Mouse (Mus musculus) liver, embryonic 11.5 days (tissue): Measurements from ENCODE around the gene Gnl3. TPM values are rescaled to one million over a fixed set of nuclear protein-coding genes. Genes with fewer than 3 reads are reported as not detected.

ENCODE experiments used
- ATAC-seq: fragments of 200-750 bp; cut with Nextera tagmentation; replicated peaks from 2 replicates; pipeline ENCODE4 v1.8.0; 2017; ENCODE audit warnings: moderate number of reproducible peaks, mild to moderate bottlenecking, moderate TSS enrichment, moderate library complexity; ENCODE audit not compliant: low FRiP score
- DNase-seq: peaks from one replicate; pipeline ENCODE4 v3.0.0-alpha.2; 2017; ENCODE audit warnings: low spot score
- H3K27ac ChIP-seq: fragments of 300-500 bp; sonication (generic); 2 replicates; pipeline ENCODE4 v1.5.1; 2014; ENCODE audit warnings: mild to moderate bottlenecking, low read depth, low read length, control low read depth
- H3K27me3 ChIP-seq: fragments of 300-500 bp; sonication (generic); replicated peaks from 2 replicates; pipeline ENCODE4 v1.6.1; 2014; ENCODE audit warnings: low read length, mixed read lengths; ENCODE audit not compliant: control insufficient read depth, insufficient read depth
- H3K36me3 ChIP-seq: fragments of 300-500 bp; sonication (generic); 2 replicates; pipeline ENCODE4 v1.6.1; 2014; ENCODE audit warnings: mild to moderate bottlenecking, low read length, moderate library complexity, mixed read lengths; ENCODE audit not compliant: control insufficient read depth, insufficient read depth
- H3K4me1 ChIP-seq: fragments of 300-500 bp; sonication (generic); replicated peaks from 2 replicates; pipeline ENCODE4 v1.6.1; 2014; ENCODE audit warnings: low read length, mixed read lengths; ENCODE audit not compliant: control insufficient read depth, insufficient read depth
- H3K4me2 ChIP-seq: fragments of 300-500 bp; sonication (generic); 2 replicates; pipeline ENCODE4 v1.6.1; 2014; ENCODE audit warnings: mild to moderate bottlenecking, control low read depth, moderate library complexity
- H3K4me3 ChIP-seq: fragments of 300-500 bp; sonication (generic); 2 replicates; pipeline ENCODE4 v1.5.1; 2014; ENCODE audit warnings: low read depth, low read length, control low read depth
- H3K9ac ChIP-seq: fragments of 300-500 bp; sonication (generic); 2 replicates; pipeline ENCODE4 v1.6.1; 2014; ENCODE audit warnings: low read depth, low read length, control low read depth
- H3K9me3 ChIP-seq: fragments of 300-500 bp; sonication (generic); 2 replicates; pipeline ENCODE4 v1.6.1; 2016; ENCODE audit warnings: low read length, inconsistent platforms, mixed read lengths; ENCODE audit not compliant: control insufficient read depth
- WGBS: fragments of 180-500 bp; shearing (Covaris S2); extraction: QIAGEN DNeasy Blood & Tissue Kit; methylation state at CpG from one replicate; pipeline ENCODE4 v1.1.7; 2014; 5-methylcytosine and 5-hydroxymethylcytosine counted together
- polyA plus RNA-seq: library from polyadenylated mRNA; unstranded; fragments of >200 nt; fragmentation: Nextera tagmentation; extraction: Ambion mirVana; gene quantifications from 2 replicates; pipeline ENCODE4 v1.2.1, GENCODE M21; 2014

The Gnl3 gene
- 265 and 268 TPM in 2 replicates for polyA plus RNA-seq

GRCm38 (mm10) chr14:31018860-31019291, at the start of gene Gnl3, which contains the start of gene Pbrm1:
TSS of gene Gnl3 (minus strand) at chr14:31019152.
TSS of gene Pbrm1 (plus strand) at chr14:31019138.
- H3K9ac ChIP-seq: peak within 1 kb of the TSS; percentile 81
- peak within 1 kb of the TSS; percentile 60 for H3K4me3 ChIP-seq
- peaks cover 29% of the 10 kb centered on the region for H3K4me1 ChIP-seq
- H3K27me3 ChIP-seq: no peaks in the 10 kb centered on the region
- peaks cover 36% of the 10 kb centered on the region for H3K36me3 ChIP-seq
- DNase-seq: peak; percentile 98
- peak; percentile 83 for ATAC-seq
- no peaks in the 10 kb centered on the region for H3K9me3 ChIP-seq
- H3K27ac ChIP-seq: peak within 1 kb of the TSS; percentile 97
- peak within 1 kb of the TSS; percentile 91 for H3K4me2 ChIP-seq
- under 1% methylated on average over 39 of the region's 53 CpGs for WGBS

- ATAC-seq: no peak
- H3K27ac ChIP-seq: no peak overlapping the region
- H3K4me3 ChIP-seq: no peak overlapping the region
- 68% methylated on average over 1 of the region's 1 CpGs for WGBS
- no peak for DNase-seq
- no peaks in the 10 kb centered on the region for H3K4me1 ChIP-seq
- H3K9ac ChIP-seq: no peak overlapping the region
- peaks cover 19% of the 10 kb centered on the region for H3K36me3 ChIP-seq
- no peaks in the 10 kb centered on the region for H3K27me3 ChIP-seq
- H3K4me2 ChIP-seq: no peak overlapping the region
- no peaks in the 10 kb centered on the region for H3K9me3 ChIP-seq
These were observed 43.3 kb upstream of the Gnl3 start for GRCm38 (mm10) chr14:31062277-31062676.

DNA sequence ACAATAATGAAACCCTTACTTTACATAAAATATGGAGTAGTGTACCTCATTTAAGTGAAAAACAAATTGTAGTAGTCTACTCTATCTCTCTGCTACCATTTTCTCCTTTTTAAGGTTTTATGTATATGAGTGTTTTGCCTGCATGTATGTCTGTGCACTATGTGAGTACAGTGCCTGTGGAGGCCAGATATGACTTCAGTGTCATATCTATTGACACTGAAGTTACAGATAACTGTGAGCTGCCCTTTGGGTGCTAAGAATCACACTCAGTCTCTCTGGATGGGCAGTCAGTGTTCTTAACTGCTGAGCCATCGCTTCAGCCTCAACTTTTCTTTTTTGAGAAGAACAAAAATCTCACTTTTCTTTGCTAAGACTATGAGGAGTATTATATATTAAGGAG, 26.9 kb upstream of the Gnl3 start:
- Histone ChIP-seq H3K9me3 (no peaks in the 10 kb centered on the region), H3K4me2 (no peak overlapping the region; the same call in 1 of the 2 replicates), H3K36me3 (peaks cover 23% of the 10 kb centered on the region), H3K4me3 (no peak overlapping the region), H3K27me3 (no peaks in the 10 kb centered on the region), H3K9ac (no peak overlapping the region), H3K27ac (no peak overlapping the region), H3K4me1 (peaks cover 12% of the 10 kb centered on the region)
- WGBS: 60% methylated on average over 1 of the region's 1 CpGs
- no peak for DNase-seq
- peak; percentile 99 for ATAC-seq

DNA sequence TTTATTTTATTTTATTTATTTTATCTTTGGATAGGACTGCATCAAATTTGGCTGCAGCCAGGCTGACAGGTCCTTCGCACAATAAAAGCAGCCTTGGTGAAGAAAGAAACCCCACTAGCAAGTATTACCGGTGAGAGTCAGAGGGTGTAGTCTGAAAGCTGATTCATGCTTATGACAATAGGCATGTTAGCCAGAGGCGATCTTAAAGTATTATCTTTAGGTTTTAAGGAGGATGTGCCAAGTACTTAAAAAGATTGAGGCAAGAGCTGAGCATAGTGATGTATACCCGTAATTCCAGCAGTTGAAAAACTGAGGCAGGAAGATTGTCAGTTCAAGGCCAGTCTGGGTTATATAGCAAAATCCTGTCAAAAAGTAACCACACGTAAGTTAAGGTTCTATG, 26.3 kb upstream of the Gnl3 start:
- WGBS: 75% methylated on average over 5 of the region's 5 CpGs
- peaks cover 12% of the 10 kb centered on the region for H3K4me1 ChIP-seq
- H3K27me3 ChIP-seq: no peaks in the 10 kb centered on the region
- ATAC-seq (0 out of 2 replicates have a peak, but pooled peaks have one; percentile 37), DNase-seq (no peak)
- peak overlapping the region; percentile 90 for H3K27ac ChIP-seq
- H3K36me3 ChIP-seq: peaks cover 23% of the 10 kb centered on the region
- no peak overlapping the region for H3K4me3 ChIP-seq
- H3K4me2 ChIP-seq: peak overlapping the region; percentile 30; the same call in 1 of the 2 replicates
- no peaks in the 10 kb centered on the region for H3K9me3 ChIP-seq
- H3K9ac ChIP-seq: no peak overlapping the region

DNA sequence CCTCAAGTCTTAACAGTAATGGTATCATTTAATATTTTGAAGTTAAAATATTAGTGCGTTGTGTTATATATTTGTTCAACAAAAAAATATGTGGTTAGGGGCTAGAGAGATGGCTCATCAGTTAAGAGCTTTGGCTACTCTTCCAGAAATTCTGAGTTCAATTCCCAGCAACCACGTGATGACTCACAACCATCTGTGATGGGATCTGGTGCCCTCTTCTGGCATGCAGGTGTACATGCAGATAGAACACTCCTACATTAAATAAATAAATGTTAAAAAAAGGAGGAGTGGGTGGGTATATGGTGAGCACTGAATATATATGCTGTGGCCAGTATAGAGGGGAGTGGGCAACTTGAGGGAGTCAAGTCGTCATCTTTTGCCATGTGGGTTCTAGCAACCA, 6.8 kb upstream of the Gnl3 start:
- Histone ChIP-seq H3K9me3 (no peaks in the 10 kb centered on the region), H3K36me3 (peaks cover 36% of the 10 kb centered on the region), H3K4me1 (peaks cover 8% of the 10 kb centered on the region), H3K27ac (no peak overlapping the region), H3K4me3 (no peak overlapping the region), H3K4me2 (no peak overlapping the region), H3K9ac (no peak overlapping the region), H3K27me3 (no peaks in the 10 kb centered on the region)
- ATAC-seq (no peak), DNase-seq (no peak)
- WGBS: 77% methylated on average over 3 of the region's 3 CpGs

DNA sequence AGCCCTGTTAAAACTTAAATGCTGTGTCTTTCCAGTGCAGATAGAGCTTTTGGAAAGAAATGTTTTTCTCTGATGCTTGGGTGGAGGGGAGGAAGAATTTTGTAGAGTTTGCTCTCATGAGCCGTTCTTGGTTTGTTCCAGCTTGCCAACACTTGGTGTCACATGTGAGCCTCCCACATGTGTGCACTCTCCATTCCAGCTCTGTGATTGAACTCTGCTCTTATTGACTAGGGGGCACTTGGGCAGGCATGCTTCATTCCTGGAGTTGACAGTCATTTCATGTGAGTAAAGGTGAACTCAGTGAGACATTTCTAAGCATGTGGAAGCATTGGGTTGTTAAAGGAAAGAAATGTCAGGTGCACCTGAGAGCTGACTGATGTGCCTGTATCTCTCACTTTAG, 3.6 kb upstream of the Gnl3 start:
- ATAC-seq: no peak
- 52% methylated on average over 1 of the region's 1 CpGs for WGBS
- Histone ChIP-seq H3K4me1 (peaks cover 13% of the 10 kb centered on the region), H3K4me2 (no peak overlapping the region), H3K36me3 (peaks cover 27% of the 10 kb centered on the region), H3K27me3 (no peaks in the 10 kb centered on the region), H3K4me3 (no peak overlapping the region), H3K27ac (no peak overlapping the region), H3K9ac (no peak overlapping the region), H3K9me3 (no peaks in the 10 kb centered on the region)
- DNase-seq: no peak

GRCm38 (mm10) chr14:31019331-31020205, 616 bp upstream of the Gnl3 start:
- Histone ChIP-seq H3K27ac (peak overlapping the region; percentile 97), H3K27me3 (no peaks in the 10 kb centered on the region), H3K36me3 (peaks cover 30% of the 10 kb centered on the region), H3K9me3 (no peaks in the 10 kb centered on the region), H3K9ac (peak overlapping the region; percentile 81), H3K4me1 (peaks cover 29% of the 10 kb centered on the region), H3K4me3 (peak overlapping the region; percentile 60), H3K4me2 (peak overlapping the region; percentile 73)
- peak; percentile 86 for DNase-seq
- 4% methylated on average over 50 of the region's 56 CpGs for WGBS
- peak; percentile 88 for ATAC-seq

DNA sequence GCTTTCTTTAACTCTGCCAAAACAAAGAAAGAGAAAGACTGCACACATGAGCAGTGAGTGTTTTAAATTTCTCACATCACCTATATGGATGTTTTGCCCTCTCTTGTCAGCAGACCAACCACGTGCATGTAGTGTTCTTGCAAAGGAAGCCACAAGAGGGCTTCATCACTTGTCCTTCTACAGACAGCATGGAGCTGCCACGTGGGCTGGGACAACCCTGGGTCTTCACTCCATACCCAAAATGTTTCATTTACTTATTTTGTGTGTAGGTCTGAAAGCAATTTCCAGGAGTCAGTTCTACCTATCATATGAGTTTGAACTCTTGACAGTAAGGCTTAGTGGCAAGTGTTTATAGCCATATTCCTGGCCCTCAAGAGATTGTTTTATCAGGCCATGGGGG, 1.1 kb downstream of the Gnl3 start:
- DNase-seq (no peak), ATAC-seq (no peak; the same call in 1 of the 2 replicates)
- Histone ChIP-seq H3K9me3 (no peaks in the 10 kb centered on the region), H3K4me3 (peak overlapping the region; percentile 60), H3K27me3 (no peaks in the 10 kb centered on the region), H3K4me2 (peak overlapping the region; percentile 91), H3K9ac (peak overlapping the region; percentile 81), H3K27ac (peak overlapping the region; percentile 97), H3K36me3 (peaks cover 45% of the 10 kb centered on the region), H3K4me1 (peaks cover 27% of the 10 kb centered on the region)
- WGBS: 1% methylated on average over 2 of the region's 2 CpGs
